Mouse (Mus musculus) heart, embryonic 16.5 days (tissue): ENCODE measurements around the gene Trim37. TPM values are rescaled to one million over a fixed set of nuclear protein-coding genes. Genes with fewer than 3 reads are reported as not detected.
A peak's percentile ranks its signal among the peaks of the same experiment; 100 is the strongest.

Experiments used
- ATAC-seq: fragments of 200-750 bp; cut with Nextera tagmentation; replicated peaks from 2 replicates; pipeline ENCODE4 v1.8.0; 2017; ENCODE audit warnings: moderate number of reproducible peaks; ENCODE audit not compliant: insufficient read depth, low FRiP score; ENCODE audit errors: extremely low read depth
- H3K27ac ChIP-seq: fragments of 300-500 bp; sonication (generic); 2 replicates; pipeline ENCODE4 v1.5.1; 2014; ENCODE audit warnings: mild to moderate bottlenecking, low read length, control low read depth, moderate library complexity
- H3K27me3 ChIP-seq: fragments of 300-500 bp; sonication (generic); 2 replicates; pipeline ENCODE4 v1.6.1; 2014; ENCODE audit warnings: low read length, mixed read lengths; ENCODE audit not compliant: control insufficient read depth, insufficient read depth
- H3K36me3 ChIP-seq: fragments of 300-500 bp; sonication (generic); 2 replicates; pipeline ENCODE4 v1.6.1; 2014; ENCODE audit not compliant: control insufficient read depth, insufficient read depth
- H3K4me1 ChIP-seq: fragments of 300-500 bp; sonication (generic); 2 replicates; pipeline ENCODE4 v1.6.1; 2014; ENCODE audit warnings: low read length, mixed read lengths; ENCODE audit not compliant: control insufficient read depth, insufficient read depth
- H3K4me2 ChIP-seq: fragments of 300-500 bp; sonication (generic); 2 replicates; pipeline ENCODE4 v1.6.1; 2014; ENCODE audit warnings: low read depth, mild to moderate bottlenecking, control low read depth, low read length
- H3K4me3 ChIP-seq: fragments of 300-500 bp; sonication (generic); 2 replicates; pipeline ENCODE4 v1.5.1; 2014; ENCODE audit warnings: mild to moderate bottlenecking, control low read depth, low read length
- H3K9ac ChIP-seq: fragments of 300-500 bp; sonication (generic); 2 replicates; pipeline ENCODE4 v1.6.1; 2014; ENCODE audit warnings: low read length, control low read depth
- H3K9me3 ChIP-seq: fragments of 300-500 bp; sonication (generic); replicated peaks from 2 replicates; pipeline ENCODE4 v1.6.1; 2016; ENCODE audit warnings: low read length; ENCODE audit not compliant: control insufficient read depth
- WGBS: fragments of 180-500 bp; shearing (Covaris S2); extraction: QIAGEN DNeasy Blood & Tissue Kit; methylation state at CpG from one replicate; pipeline ENCODE4 v1.1.7; 2014; 5-methylcytosine and 5-hydroxymethylcytosine counted together
- polyA plus RNA-seq: library from polyadenylated mRNA; unstranded; fragments of >200 nt; fragmentation: Nextera tagmentation; extraction: Ambion mirVana; gene quantifications from 2 replicates; pipeline ENCODE4 v1.2.1, GENCODE M21; 2015

The Trim37 gene
- polyA plus RNA-seq, 1 experiment from 2014 or later = 21.3 TPM

GRCm38 (mm10) chr11:87240833-87241215 is 113.9 kb downstream of the Trim37 start:
- Histone ChIP-seq H3K4me1 (peaks cover 32% of the 10 kb centered on the region), H3K36me3 (no peaks in the 10 kb centered on the region), H3K9me3 (no peaks in the 10 kb centered on the region), H3K9ac (no peak overlapping the region), H3K27me3 (no peaks in the 10 kb centered on the region), H3K27ac (peak overlapping the region; percentile 61), H3K4me2 (no peak overlapping the region), H3K4me3 (no peak overlapping the region)
- WGBS = 61% methylated on average over 4 of the region's 4 CpGs
- no peak for ATAC-seq

- WGBS = 49% methylated on average over 7 of the region's 7 CpGs
- ATAC-seq = no peak
- no peak overlapping the region for H3K4me3 ChIP-seq
- H3K27ac ChIP-seq = peak overlapping the region; percentile 61
- no peaks in the 10 kb centered on the region for H3K36me3 ChIP-seq
- H3K9ac ChIP-seq = peak overlapping the region; percentile 49; the same call in 1 of the 2 replicates
- no peak overlapping the region for H3K4me2 ChIP-seq
- H3K4me1 ChIP-seq = peaks cover 29% of the 10 kb centered on the region
- no peaks in the 10 kb centered on the region for H3K9me3 ChIP-seq
- H3K27me3 ChIP-seq = no peaks in the 10 kb centered on the region
Measured at GRCm38 (mm10) chr11:87241256-87241655, 114.4 kb downstream of the Trim37 start.

DNA sequence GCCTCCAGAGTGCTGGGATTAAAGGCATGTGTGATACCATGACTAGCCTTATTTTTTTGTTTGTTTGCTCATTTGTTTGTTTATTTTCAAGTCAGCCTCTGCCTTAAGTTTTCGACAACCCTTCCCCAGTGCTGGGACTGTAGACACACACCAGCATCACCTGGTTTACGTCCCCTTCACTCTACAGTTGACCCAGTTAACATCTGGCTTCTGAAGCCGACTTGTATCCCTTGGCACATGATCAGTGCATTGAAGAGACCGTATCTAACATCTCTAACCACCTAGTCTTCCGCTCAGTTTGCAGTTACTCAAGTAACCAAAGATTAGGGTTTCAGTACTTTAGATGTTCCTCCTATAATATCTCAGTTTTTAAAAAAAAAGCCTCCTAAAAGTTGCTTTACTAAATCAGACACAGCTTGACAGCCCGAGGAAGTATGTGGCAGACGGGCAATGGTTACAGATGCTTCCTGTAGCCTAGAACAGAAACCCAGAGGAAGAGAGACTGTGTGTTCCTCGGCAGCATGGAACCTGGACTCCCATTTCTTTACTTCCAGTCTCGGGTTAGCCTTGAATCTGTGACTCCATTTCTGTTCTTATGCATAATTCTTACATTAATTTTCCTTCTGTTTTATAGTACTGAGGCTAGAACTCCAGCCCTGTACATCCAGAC is 118.4 kb downstream of the Trim37 start:
- Histone ChIP-seq H3K27me3 (no peaks in the 10 kb centered on the region), H3K27ac (0 out of 2 replicates have a peak overlapping the region, but pooled peaks have one; percentile 41), H3K4me3 (no peak overlapping the region), H3K4me2 (no peak overlapping the region), H3K9me3 (no peaks in the 10 kb centered on the region), H3K36me3 (no peaks in the 10 kb centered on the region), H3K4me1 (peaks cover 35% of the 10 kb centered on the region), H3K9ac (no peak overlapping the region)
- 65% methylated on average over 9 of the region's 9 CpGs for WGBS
- no peak for ATAC-seq

- H3K9ac ChIP-seq = peak overlapping the region; percentile 57; the same call in 1 of the 2 replicates
- H3K27me3 ChIP-seq = no peaks in the 10 kb centered on the region
- H3K9me3 ChIP-seq = no peaks in the 10 kb centered on the region
- peaks cover 29% of the 10 kb centered on the region for H3K4me1 ChIP-seq
- H3K36me3 ChIP-seq = no peaks in the 10 kb centered on the region
- no peak for ATAC-seq
- H3K4me3 ChIP-seq = no peak overlapping the region
- WGBS = 71% methylated on average over 4 of the region's 4 CpGs
- H3K4me2 ChIP-seq = no peak overlapping the region
- peak overlapping the region; percentile 98 for H3K27ac ChIP-seq
Measured at GRCm38 (mm10) chr11:87246107-87246651, 119.3 kb downstream of the Trim37 start.

GRCm38 (mm10) chr11:87246724-87247493 is 120.0 kb downstream of the Trim37 start:
- Histone ChIP-seq H3K4me1 (peaks cover 25% of the 10 kb centered on the region), H3K9me3 (no peaks in the 10 kb centered on the region), H3K9ac (peak overlapping the region; percentile 70), H3K27ac (peak overlapping the region; percentile 98), H3K4me2 (peak overlapping the region; percentile 63), H3K4me3 (peak overlapping the region; percentile 28), H3K36me3 (no peaks in the 10 kb centered on the region), H3K27me3 (no peaks in the 10 kb centered on the region)
- peak; percentile 54 for ATAC-seq
- 43% methylated on average over 9 of the region's 9 CpGs for WGBS

- H3K4me3 ChIP-seq = peak overlapping the region; percentile 28
- H3K27ac ChIP-seq = peak overlapping the region; percentile 98
- H3K9me3 ChIP-seq = no peaks in the 10 kb centered on the region
- WGBS = 32% methylated on average over 5 of the region's 5 CpGs
- peak; percentile 91 for ATAC-seq
- H3K27me3 ChIP-seq = no peaks in the 10 kb centered on the region
- peak overlapping the region; percentile 70 for H3K9ac ChIP-seq
- no peaks in the 10 kb centered on the region for H3K36me3 ChIP-seq
- peaks cover 25% of the 10 kb centered on the region for H3K4me1 ChIP-seq
- peak overlapping the region; percentile 63 for H3K4me2 ChIP-seq
Measured at GRCm38 (mm10) chr11:87247494-87247866, 120.6 kb downstream of the Trim37 start.

- H3K36me3 ChIP-seq = no peaks in the 10 kb centered on the region
- no peak for ATAC-seq
- no peak overlapping the region for H3K4me2 ChIP-seq
- H3K9ac ChIP-seq = no peak overlapping the region
- H3K27me3 ChIP-seq = no peaks in the 10 kb centered on the region
- H3K9me3 ChIP-seq = no peaks in the 10 kb centered on the region
- H3K27ac ChIP-seq = no peak overlapping the region
- H3K4me3 ChIP-seq = no peak overlapping the region
- WGBS = 71% methylated on average over 6 of the region's 6 CpGs
- H3K4me1 ChIP-seq = peaks cover 23% of the 10 kb centered on the region
Measured at GRCm38 (mm10) chr11:87250132-87250531, 123.3 kb downstream of the Trim37 start.

- no peak for ATAC-seq
- no peak overlapping the region for H3K4me2 ChIP-seq
- peaks cover 5% of the 10 kb centered on the region; the same call in 1 of the 2 replicates for H3K4me1 ChIP-seq
- H3K4me3 ChIP-seq = no peak overlapping the region
- H3K27me3 ChIP-seq = no peaks in the 10 kb centered on the region
- WGBS = 83% methylated on average over 6 of the region's 6 CpGs
- no peak overlapping the region for H3K27ac ChIP-seq
- H3K9me3 ChIP-seq = no peaks in the 10 kb centered on the region
- no peak overlapping the region for H3K9ac ChIP-seq
- H3K36me3 ChIP-seq = no peaks in the 10 kb centered on the region
Measured at GRCm38 (mm10) chr11:87253294-87253693, 126.4 kb downstream of the Trim37 start.

DNA sequence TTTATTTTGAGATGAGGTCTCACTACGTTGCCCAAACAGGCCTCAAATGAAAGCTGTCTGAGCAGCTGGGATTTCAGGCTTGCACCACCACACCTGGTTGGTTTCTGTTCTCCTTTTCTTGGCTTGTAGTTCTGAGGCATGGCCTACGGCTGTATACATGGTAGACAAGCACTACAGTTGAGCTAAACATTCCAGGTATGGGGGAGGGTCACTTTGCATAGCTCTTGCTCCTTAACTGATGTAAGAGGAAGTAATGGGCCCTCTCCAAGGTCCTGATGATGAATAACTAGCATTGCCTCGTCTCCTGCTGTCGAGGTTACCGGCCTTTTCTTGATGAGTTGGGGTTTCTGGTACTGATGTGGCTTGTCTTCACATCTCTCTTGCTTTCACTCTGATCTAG is 127.3 kb downstream of the Trim37 start:
- H3K9me3 ChIP-seq = no peaks in the 10 kb centered on the region
- 48% methylated on average over 5 of the region's 5 CpGs for WGBS
- peaks cover 3% of the 10 kb centered on the region; the same call in 1 of the 2 replicates for H3K4me1 ChIP-seq
- no peaks in the 10 kb centered on the region for H3K27me3 ChIP-seq
- ATAC-seq = no peak
- H3K4me2 ChIP-seq = no peak overlapping the region
- H3K36me3 ChIP-seq = no peaks in the 10 kb centered on the region
- no peak overlapping the region for H3K27ac ChIP-seq
- no peak overlapping the region for H3K4me3 ChIP-seq
- H3K9ac ChIP-seq = no peak overlapping the region
